Mouse (Mus musculus) layer of hippocampus, adult 9-11 months (tissue): ENCODE results near the gene Naaladl2.
A peak's percentile ranks its signal among the peaks of the same experiment; 100 is the strongest.

Source experiments
- DNase-seq: peaks from one replicate; pipeline ENCODE4 v3.0.0; 2022

Gene Naaladl2

GRCm38 (mm10) chr3:24668052-24668916 is 475.8 kb downstream of the Naaladl2 start:
- DNase-seq = no peak

GRCm38 (mm10) chr3:24665408-24665807 is 478.7 kb downstream of the Naaladl2 start:
- no peak for DNase-seq

GRCm38 (mm10) chr3:24663749-24664148 is 480.3 kb downstream of the Naaladl2 start:
- no peak for DNase-seq

- no peak for DNase-seq
Measured at GRCm38 (mm10) chr3:24630032-24630431, 514.0 kb downstream of the Naaladl2 start.

- peak; percentile 9 for DNase-seq
Measured at GRCm38 (mm10) chr3:24605485-24605884, 538.6 kb downstream of the Naaladl2 start.

GRCm38 (mm10) chr3:24604791-24605320 is 539.2 kb downstream of the Naaladl2 start:
- no peak for DNase-seq

- DNase-seq = no peak
Measured at GRCm38 (mm10) chr3:24595447-24595846, 548.6 kb downstream of the Naaladl2 start.

- DNase-seq = no peak
Measured at GRCm38 (mm10) chr3:24556617-24557016, 587.4 kb downstream of the Naaladl2 start.

GRCm38 (mm10) chr3:24553701-24554100 is 590.4 kb downstream of the Naaladl2 start:
- no peak for DNase-seq

- DNase-seq = no peak
Measured at GRCm38 (mm10) chr3:24552631-24553030, 591.4 kb downstream of the Naaladl2 start.

GRCm38 (mm10) chr3:24533775-24534458 is 610.1 kb downstream of the Naaladl2 start:
- DNase-seq = no peak

- no peak for DNase-seq
Measured at GRCm38 (mm10) chr3:24514918-24515317, 629.1 kb downstream of the Naaladl2 start.

- peak; percentile 8 for DNase-seq
Measured at GRCm38 (mm10) chr3:24486456-24487112, 657.5 kb downstream of the Naaladl2 start.

- peak; percentile 22 for DNase-seq
Measured at GRCm38 (mm10) chr3:24463941-24464340, 680.1 kb downstream of the Naaladl2 start.

GRCm38 (mm10) chr3:24440621-24441020 is 703.4 kb downstream of the Naaladl2 start:
- peak; percentile 13 for DNase-seq

GRCm38 (mm10) chr3:24432761-24433160 is 711.3 kb downstream of the Naaladl2 start:
- no peak for DNase-seq

- no peak for DNase-seq
Measured at GRCm38 (mm10) chr3:24391737-24392136, 752.3 kb downstream of the Naaladl2 start.

- no peak for DNase-seq
Measured at GRCm38 (mm10) chr3:24391311-24391710, 752.8 kb downstream of the Naaladl2 start.

- DNase-seq = no peak
Measured at GRCm38 (mm10) chr3:24355010-24355409, 789.1 kb downstream of the Naaladl2 start.

GRCm38 (mm10) chr3:24321489-24322405 is 822.3 kb downstream of the Naaladl2 start:
- no peak for DNase-seq

- DNase-seq = no peak
Measured at GRCm38 (mm10) chr3:24314658-24315297, 829.3 kb downstream of the Naaladl2 start.

- DNase-seq = no peak
Measured at GRCm38 (mm10) chr3:24225418-24225817, 918.6 kb downstream of the Naaladl2 start.
